Mouse (Mus musculus) layer of hippocampus, adult 6 months (tissue): ENCODE results near the gene Bag5. TPM values are rescaled to one million over a fixed set of nuclear protein-coding genes. Genes with fewer than 3 reads are reported as not detected.

Source experiments
- long read RNA-seq, 2 experiments: library from polyadenylated mRNA; unstranded; transcript quantifications; one replicate each; pipeline ENCODE4 v2.0.0; 2019 to 2020
- polyA plus RNA-seq: library from polyadenylated mRNA; unstranded; fragments of <200 nt; fragmentation: Nextera tagmentation; gene quantifications from 2 replicates; pipeline ENCODE4 v1.2.3, GENCODE M21; 2021

The Bag5 gene
- 49.9 and 52.1 TPM in 2 replicates for polyA plus RNA-seq
- long read RNA-seq, experiment 1, transcript Bag5-201 (2 exons, 2,139 nt) = major isoform, 121 of 140 reads
- long read RNA-seq, experiment 1, partial matches to known transcripts = 0 of 140 reads
- long read RNA-seq, experiment 1, other reads (novel, unspliced or antisense) = 17 of 140 reads
- long read RNA-seq, experiment 2, transcript Bag5-202 (2 exons, 1,852 nt) = minor isoform, 9 of 441 reads
- long read RNA-seq, experiment 2, transcript Bag5-201 (2 exons, 2,139 nt) = major isoform, 422 of 441 reads
- long read RNA-seq, experiment 2, partial matches to known transcripts = 7 of 441 reads
- long read RNA-seq, experiment 2, other reads (novel, unspliced or antisense) = 2 of 441 reads

DNA sequence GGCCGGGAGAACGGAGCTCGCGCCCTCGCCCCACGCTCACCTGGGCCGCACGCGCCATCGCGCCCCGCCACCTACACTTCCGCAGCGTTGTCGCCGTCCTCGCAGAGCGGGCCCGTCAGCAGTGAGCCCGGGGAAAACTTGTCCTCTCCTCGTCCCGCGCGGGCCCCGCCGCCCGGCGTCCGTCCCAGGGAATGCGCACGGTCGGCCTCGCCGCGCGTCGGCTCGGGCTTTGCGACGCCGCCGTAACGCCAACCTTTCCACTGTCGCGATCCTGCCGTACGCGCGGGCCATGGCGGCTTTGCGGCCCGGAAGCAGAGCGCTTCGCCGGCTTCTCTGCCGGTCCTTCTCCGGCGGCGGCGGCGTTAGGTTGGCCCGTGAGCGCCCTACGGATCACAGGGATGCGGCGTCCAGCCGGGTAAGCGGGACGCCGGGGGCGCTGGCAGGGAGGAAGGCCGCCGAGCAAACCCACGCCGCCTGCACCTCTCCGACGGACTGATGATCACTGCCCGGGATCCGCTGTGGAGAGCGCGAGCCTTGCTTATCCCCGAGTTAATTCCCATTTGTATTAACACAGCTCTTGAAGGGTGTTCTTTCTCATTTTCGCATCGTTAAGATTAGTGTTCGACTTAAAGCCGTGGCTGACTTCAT is at the start of gene Bag5, which contains the start of gene Apopt1:
TSS of gene Bag5 (minus strand) at position 254 of the 648 bp plus-strand sequence.
TSS of gene Apopt1 (plus strand) at position 258 of the 648 bp plus-strand sequence.

DNA sequence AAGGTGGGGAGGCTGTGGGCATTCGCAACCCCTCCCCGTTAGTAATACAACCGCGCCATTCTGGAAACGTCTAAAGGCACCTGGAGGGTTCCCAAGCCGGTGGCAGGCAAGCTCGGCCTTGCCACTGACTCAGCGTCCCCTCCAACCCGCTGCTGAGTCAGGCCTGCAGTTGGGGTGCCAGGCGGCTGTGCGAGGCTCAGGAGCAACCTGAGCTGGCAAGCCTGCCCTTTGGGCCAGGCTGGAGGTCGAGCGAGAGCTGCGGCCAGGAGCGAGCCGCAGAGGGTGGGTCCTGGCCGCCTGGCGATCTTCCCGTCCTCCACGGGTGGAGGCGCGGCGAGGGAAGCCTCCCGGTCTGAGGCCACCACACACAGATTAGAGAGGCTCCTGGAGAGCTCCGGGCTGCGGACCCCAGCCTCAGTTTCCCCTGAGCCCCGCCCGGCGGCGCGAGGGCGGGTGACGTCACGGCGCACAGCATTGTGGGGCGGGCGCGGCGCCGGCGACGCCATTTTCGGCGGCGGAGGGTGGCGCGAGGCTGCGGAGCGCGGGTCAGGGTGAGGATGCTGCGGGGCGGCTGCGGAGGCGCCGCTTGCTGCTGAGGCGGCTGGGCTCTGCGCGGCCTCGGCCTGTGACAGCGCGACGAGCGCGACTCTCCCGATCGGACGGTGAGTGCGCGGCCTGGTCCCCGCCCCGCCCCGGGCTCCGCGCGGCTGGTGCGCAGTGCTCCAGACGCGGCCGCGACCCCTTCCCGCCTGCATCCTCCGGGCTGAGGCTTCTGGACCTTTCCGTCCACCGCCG is 45.5 kb upstream of the Bag5 start, which contains the start of gene Klc1:
TSS of gene Klc1 (plus strand) at position 469 of the 795 bp plus-strand sequence.

DNA sequence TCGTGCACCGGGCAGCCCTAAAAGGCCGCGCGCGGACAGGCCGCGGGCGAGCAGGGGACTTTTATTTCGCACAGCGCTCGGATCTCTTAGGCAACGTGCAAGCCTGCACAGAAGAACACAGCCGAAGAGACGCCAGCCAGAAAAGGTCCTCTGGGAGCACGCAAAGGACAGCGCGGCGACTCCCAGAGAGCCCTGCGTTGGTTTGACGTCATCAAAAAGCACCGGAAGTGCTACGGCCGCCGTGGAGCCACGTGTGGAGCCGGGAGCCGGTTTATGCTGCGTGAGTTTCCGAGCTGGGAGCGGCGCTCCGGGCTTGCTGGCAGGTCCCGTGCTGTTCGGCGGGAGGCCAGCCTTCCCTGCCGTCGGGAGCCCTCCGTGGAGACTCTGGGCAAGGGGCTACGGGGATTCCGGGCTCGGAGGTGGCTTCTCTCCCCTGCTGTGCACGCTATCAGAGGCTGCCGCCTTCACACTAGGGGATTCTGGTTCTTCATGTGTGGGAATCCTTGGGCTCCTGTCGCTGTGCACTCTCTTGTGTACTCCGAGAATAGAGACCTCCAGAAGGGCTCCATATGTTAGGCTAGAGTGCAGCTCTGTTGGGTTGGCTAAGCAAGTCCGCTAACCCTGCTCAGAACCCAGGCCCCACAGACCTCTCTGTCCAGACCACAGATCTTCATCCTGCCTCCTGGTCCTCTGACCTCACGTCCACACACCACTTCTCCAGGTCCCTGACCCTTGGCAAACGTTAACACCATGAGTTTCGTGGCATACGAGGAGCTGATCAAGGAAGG is 35.0 kb downstream of the Bag5 start, which contains the start of gene Trmt61a:
TSS of gene Trmt61a (plus strand) at position 224 of the 788 bp plus-strand sequence.

DNA sequence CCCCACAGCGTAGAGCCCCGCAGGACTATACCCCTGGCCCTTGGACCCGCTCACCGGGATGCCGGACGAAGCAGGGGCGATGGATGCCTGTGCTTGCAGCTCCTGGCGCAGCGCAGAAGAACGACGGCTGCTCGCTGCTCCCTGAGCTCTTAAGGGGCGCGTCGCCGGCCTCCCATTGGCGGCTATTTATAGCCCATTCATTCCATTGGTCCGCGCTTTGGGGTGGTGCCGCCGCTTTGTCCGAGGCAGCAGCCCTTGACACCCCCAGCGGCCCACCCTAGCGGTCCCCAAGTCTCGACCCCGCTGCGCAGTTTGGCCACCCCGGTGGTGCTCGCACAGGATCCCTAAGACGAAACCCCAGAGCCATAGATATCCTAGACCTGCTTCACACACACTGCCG is 40.9 kb downstream of the Bag5 start, which contains the start of gene Ckb:
TSS of gene Ckb (minus strand) at position 163 of the 400 bp plus-strand sequence.

Other genes starting within 250 kb of the Bag5 start
- gene Gm266, start 227.4 kb downstream of the Bag5 start, polyA plus RNA-seq = 3.0 and 4.5 TPM in 2 replicates
- 397 and 486 TPM in 2 replicates for gene Eif5, start 175.2 kb downstream of the Bag5 start, polyA plus RNA-seq
- 11.7 and 12.7 TPM in 2 replicates for gene Mark3, start 138.7 kb downstream of the Bag5 start, polyA plus RNA-seq
- 4,595 and 5,324 TPM in 2 replicates for gene Ckb, start 40.9 kb downstream of the Bag5 start, polyA plus RNA-seq
- 7.3 and 8.3 TPM in 2 replicates for gene Trmt61a, start 35.2 kb downstream of the Bag5 start, polyA plus RNA-seq
- 74.6 and 75.3 TPM in 2 replicates for gene Apopt1, start within 50 bp of the Bag5 start, polyA plus RNA-seq
- 361 and 381 TPM in 2 replicates for gene Klc1, start 45.6 kb upstream of the Bag5 start, polyA plus RNA-seq
- 6.7 and 9.3 TPM in 2 replicates for gene Xrcc3, start 100.6 kb upstream of the Bag5 start, polyA plus RNA-seq
- gene Zfyve21, start 100.9 kb upstream of the Bag5 start, polyA plus RNA-seq = 62.4 and 65.6 TPM in 2 replicates
- gene Ppp1r13b, start 194.9 kb upstream of the Bag5 start, polyA plus RNA-seq = 13.1 and 15.3 TPM in 2 replicates